Mouse (Mus musculus) frontal cortex, adult (tissue): ENCODE results near the gene Gm28102.
"Not testable (repeated sequence)": the region's sequence is repeated elsewhere in the genome, so short reads cannot be mapped to it uniquely, and the experiment has no call there.

Source experiments
- ATAC-seq: cut with Nextera tagmentation; 2 replicates; pipeline ENCODE4 v1.9.2; 2017; ENCODE audit warnings: mild to moderate bottlenecking, moderate library complexity, mixed read lengths; ENCODE audit not compliant: low TSS enrichment

Gm28102 gene

DNA sequence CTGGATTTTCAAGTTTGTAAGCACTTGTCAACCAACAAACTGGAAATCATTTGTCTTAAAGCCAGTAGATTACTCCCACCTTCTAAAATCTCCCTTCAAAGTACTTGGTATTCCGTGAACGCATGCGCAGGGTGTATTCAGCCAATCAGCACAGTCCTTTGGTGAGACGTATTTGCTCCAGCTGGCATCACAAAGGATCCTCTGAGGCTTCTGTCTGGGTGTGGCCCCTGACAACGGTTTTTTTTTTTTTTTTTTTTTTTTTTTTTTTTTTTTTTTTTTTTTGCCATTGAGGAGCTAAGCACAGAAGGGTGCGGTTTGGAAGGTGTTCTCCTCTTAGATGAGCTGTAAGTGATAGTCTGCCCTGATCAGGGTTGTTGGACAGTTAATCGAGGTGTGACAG lies at the start of gene Gm28102:
Gm28102 (plus strand) TSS at position 301 of the 400 bp plus-strand sequence.
- ATAC-seq: not testable (repeated sequence)
